ENCODE assay signal across 20 mouse cellular contexts in genomic region chr1:181833143-181833542, GRCm38 (mm10). TPM values are rescaled to one million over a fixed set of nuclear protein-coding genes. Genes with fewer than 3 reads are reported as not detected.
DNase-seq lines count a peak whose midpoint lies in the region; ATAC-seq and TF ChIP-seq lines count a peak whose summit lies in the region.
"Had no signal": no experiment of that assay in that cellular context is flagged by ENCODE, and none has a peak within 500 bp of the region (broad histone marks: within the 10 kb centered on the region; RNA-seq: fewer than 3 reads in every experiment).

No protein-coding gene starts in this region.

- TF ChIP-seq EP300 in lung, postnatal 0 days (IDR thresholded peaks at IDR 0.05), result no peak

- ATAC-seq in lung, postnatal 0 days, result no peak
- ATAC-seq: forebrain, embryonic 16.5 days; hindbrain, postnatal 0 days had no signal

- H3K9ac ChIP-seq in lung, postnatal 0 days (replicated peaks; ENCODE audit: low read depth), result no peak overlapping the region
- H3K9ac ChIP-seq: embryonic facial prominence, embryonic 13.5 days; forebrain, embryonic 12.5 days; heart, embryonic 15.5 days; hindbrain, embryonic 13.5 days had no signal

- H3K27ac ChIP-seq in lung, postnatal 0 days (ENCODE audit: low read length), result no peak overlapping the region
- H3K27ac ChIP-seq: embryonic facial prominence, embryonic 13.5 days; forebrain, embryonic 12.5 days; heart, adult 2 months; heart, embryonic 15.5 days; hindbrain, embryonic 13.5 days; hindbrain, postnatal 0 days had no signal

- 69% methylated on average over 6 of the region's 6 CpGs for WGBS in lung, postnatal 0 days

- no peak overlapping the region for H3K4me3 ChIP-seq in lung, postnatal 0 days (ENCODE audit: low read depth, low read length)
- H3K4me3 ChIP-seq: embryonic facial prominence, embryonic 13.5 days; forebrain, embryonic 12.5 days; heart, adult 2 months; heart, embryonic 15.5 days; hindbrain, embryonic 13.5 days had no signal

- no peaks in the 10 kb centered on the region for H3K9me3 ChIP-seq in lung, postnatal 0 days (ENCODE audit: low read length)
- H3K9me3 ChIP-seq: embryonic facial prominence, embryonic 13.5 days; forebrain, embryonic 12.5 days; heart, embryonic 15.5 days; hindbrain, embryonic 13.5 days had no signal

- no peak overlapping the region for H3K4me2 ChIP-seq in lung, postnatal 0 days (replicated peaks; ENCODE audit: low read depth, low read length)
- H3K4me2 ChIP-seq: embryonic facial prominence, embryonic 13.5 days; forebrain, embryonic 12.5 days; heart, embryonic 11.5 days; heart, embryonic 15.5 days; hindbrain, embryonic 13.5 days had no signal

- no peaks in the 10 kb centered on the region for H3K4me1 ChIP-seq in lung, postnatal 0 days (ENCODE audit: insufficient read depth, low read depth, low read length)
- H3K4me1 ChIP-seq: embryonic facial prominence, embryonic 13.5 days; forebrain, embryonic 12.5 days; heart, embryonic 15.5 days had no signal

- no peaks in the 10 kb centered on the region for H3K27me3 ChIP-seq in lung, postnatal 0 days (replicated peaks; ENCODE audit: insufficient read depth, low read length)
- H3K27me3 ChIP-seq: CH12.LX; embryonic facial prominence, embryonic 13.5 days; forebrain, embryonic 12.5 days; heart, embryonic 15.5 days; hindbrain, embryonic 13.5 days had no signal

- peaks cover 36% of the 10 kb centered on the region for H3K36me3 ChIP-seq in lung, postnatal 0 days (ENCODE audit: insufficient read depth, low read length)

- TF ChIP-seq CTCF in lung, postnatal 0 days (IDR thresholded peaks at IDR 0.05), result no peak

- peak; percentile 43 for DNase-seq in cerebellum, adult 11-12 months
- no peak for DNase-seq in cerebellum, adult 11 months
- DNase-seq in testis, postnatal 10 days (ENCODE audit: low spot score), result peak; percentile 56
- no peak for DNase-seq in testis, postnatal 14 days (ENCODE audit: low spot score)
- DNase-seq in cerebellum, postnatal 10 days, result peak; percentile 53 to 72
- DNase-seq in Muller cell, postnatal 12 days (ENCODE audit: inconsistent ontology term), result no peak
- DNase-seq in lung, postnatal 0 days (ENCODE audit: low spot score), result no peak
- DNase-seq: adrenal gland, adult 8-10 months; adrenal gland, postnatal 36 days; gastrocnemius, postnatal 14 days; heart, adult 2 months; heart, postnatal 14 days had no signal

RNA-seq across cellular contexts. Expression of gene Lbr, which starts 9.7 kb away (rescaled TPM):
- polyA plus RNA-seq in lung, postnatal 0 days (2015; fragmentation: Nextera tagmentation; extraction: Ambion mirVana), result 51.7 and 54.3 TPM in 2 replicates

Comparison
In these comparisons a context has a peak if more than half of its experiments do, and no peak if none do; other contexts are left out.
1. DNase-seq: peak in cerebellum, adult 11-12 months (single experiment), testis, postnatal 10 days (single experiment) and cerebellum, postnatal 10 days (2 of 2); none in cerebellum, adult 11 months (single experiment), testis, postnatal 14 days (single experiment), Muller cell, postnatal 12 days (single experiment) and lung, postnatal 0 days (single experiment).